Mouse (Mus musculus) cerebellum, postnatal 4 days (tissue): ENCODE measurements around the gene Smyd1.

Experiments used
- DNase-seq, 2 experiments: peaks; one replicate each; pipeline ENCODE4 v3.0.0; 2022; ENCODE audit warnings: low spot score in 2 of 2, mixed read lengths in 1 of 2

The Smyd1 gene

GRCm38 (mm10) chr6:71208691-71209090 lies 113.3 kb downstream of the Smyd1 start:
- no peak for DNase-seq

GRCm38 (mm10) chr6:71204166-71204565 lies 117.9 kb downstream of the Smyd1 start:
- no peak for DNase-seq

GRCm38 (mm10) chr6:71203674-71204073 lies 118.4 kb downstream of the Smyd1 start:
- no peak for DNase-seq

- no peak for DNase-seq
Measured at GRCm38 (mm10) chr6:71201925-71202324, 120.1 kb downstream of the Smyd1 start.

GRCm38 (mm10) chr6:71199612-71200011 lies 122.4 kb downstream of the Smyd1 start, which contains the start of gene Fabp1:
Gene Fabp1 (plus strand): TSS chr6:71199827.
- DNase-seq, result no peak

- no peak for DNase-seq
Measured at GRCm38 (mm10) chr6:71197636-71198535, 124.1 kb downstream of the Smyd1 start.

- DNase-seq, result no peak
Measured at GRCm38 (mm10) chr6:71196107-71196506, 125.9 kb downstream of the Smyd1 start.

GRCm38 (mm10) chr6:71193151-71193740 lies 128.8 kb downstream of the Smyd1 start:
- no peak for DNase-seq

- DNase-seq, result no peak
Measured at GRCm38 (mm10) chr6:71190501-71190900, 131.5 kb downstream of the Smyd1 start.

GRCm38 (mm10) chr6:71189578-71189977 lies 132.5 kb downstream of the Smyd1 start:
- no peak for DNase-seq

GRCm38 (mm10) chr6:71184941-71185604 lies 137.0 kb downstream of the Smyd1 start:
- DNase-seq, result no peak

- DNase-seq, result no peak
Measured at GRCm38 (mm10) chr6:71180596-71180995, 141.4 kb downstream of the Smyd1 start.

- no peak for DNase-seq
Measured at GRCm38 (mm10) chr6:71172812-71173580, 149.0 kb downstream of the Smyd1 start.

GRCm38 (mm10) chr6:71166551-71167169 lies 155.4 kb downstream of the Smyd1 start:
- DNase-seq, result no peak

GRCm38 (mm10) chr6:71164394-71164793 lies 157.6 kb downstream of the Smyd1 start:
- no peak for DNase-seq
